Mouse (Mus musculus) midbrain, embryonic 10.5 days (tissue): ENCODE measurements around the gene Taf1b. TPM values are rescaled to one million over a fixed set of nuclear protein-coding genes. Genes with fewer than 3 reads are reported as not detected.

Source experiments
- DNase-seq: peaks from one replicate; pipeline ENCODE4 v3.0.0-alpha.2; 2017; ENCODE audit warnings: low spot score
- H3K27ac ChIP-seq: fragments of 300-500 bp; sonication (generic); replicated peaks from 2 replicates; pipeline ENCODE4 v1.5.1; 2016; ENCODE audit warnings: mild to moderate bottlenecking
- H3K27me3 ChIP-seq: fragments of 300-500 bp; sonication (generic); 2 replicates; pipeline ENCODE4 v1.6.1; 2016; ENCODE audit warnings: low read depth, mild to moderate bottlenecking; ENCODE audit not compliant: poor library complexity, severe bottlenecking
- H3K36me3 ChIP-seq: fragments of 300-500 bp; sonication (generic); 2 replicates; pipeline ENCODE4 v1.6.1; 2016; ENCODE audit warnings: mild to moderate bottlenecking, moderate library complexity
- H3K4me1 ChIP-seq: fragments of 300-500 bp; sonication (generic); 2 replicates; pipeline ENCODE4 v1.6.1; 2016
- H3K4me3 ChIP-seq: fragments of 300-500 bp; sonication (generic); 2 replicates; pipeline ENCODE4 v1.5.1; 2016; ENCODE audit warnings: mild to moderate bottlenecking, moderate library complexity
- H3K9me3 ChIP-seq: fragments of 300-500 bp; sonication (generic); replicated peaks from 2 replicates; pipeline ENCODE4 v1.6.1; 2016; ENCODE audit warnings: mild to moderate bottlenecking
- WGBS: fragments of 180-500 bp; shearing (Covaris S2); methylation state at CpG from one replicate; pipeline ENCODE4 v1.1.7; 2016; 5-methylcytosine and 5-hydroxymethylcytosine counted together
- polyA plus RNA-seq: library from polyadenylated mRNA; unstranded; fragments of >200 nt; fragmentation: Nextera tagmentation; extraction: Ambion mirVana; gene quantifications from 2 replicates; pipeline ENCODE4 v1.2.1, GENCODE M21; 2016

Taf1b gene
- polyA plus RNA-seq, 1 experiment from 2014 or later: 30.2 TPM

DNA sequence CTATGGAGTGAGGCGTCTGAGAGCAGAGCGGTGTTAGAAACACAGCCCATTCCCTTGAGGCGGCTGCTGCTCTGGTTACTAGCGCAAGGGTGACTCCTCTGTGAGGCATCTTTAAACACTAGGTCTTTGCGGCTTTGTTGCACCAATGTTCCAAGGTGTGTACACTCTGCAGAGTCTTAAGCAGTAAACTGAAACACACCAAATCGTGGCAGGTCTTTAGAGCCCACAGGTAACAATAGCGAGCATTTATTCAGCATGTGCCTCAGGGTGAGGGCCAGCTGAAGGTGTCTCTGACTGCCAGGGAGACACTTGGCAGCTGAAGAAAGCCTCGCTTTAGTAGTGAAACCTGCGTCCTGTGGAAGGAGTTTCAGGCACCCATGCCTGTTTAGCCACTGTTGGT, 93.9 kb downstream of the Taf1b start:
- DNase-seq: no peak
- no peaks in the 10 kb centered on the region for H3K36me3 ChIP-seq
- peaks cover 16% of the 10 kb centered on the region for H3K4me1 ChIP-seq
- H3K4me3 ChIP-seq: no peak overlapping the region
- H3K27me3 ChIP-seq: no peaks in the 10 kb centered on the region
- no peaks in the 10 kb centered on the region for H3K9me3 ChIP-seq
- 85% methylated on average over 9 of the region's 9 CpGs for WGBS
- H3K27ac ChIP-seq: no peak overlapping the region

DNA sequence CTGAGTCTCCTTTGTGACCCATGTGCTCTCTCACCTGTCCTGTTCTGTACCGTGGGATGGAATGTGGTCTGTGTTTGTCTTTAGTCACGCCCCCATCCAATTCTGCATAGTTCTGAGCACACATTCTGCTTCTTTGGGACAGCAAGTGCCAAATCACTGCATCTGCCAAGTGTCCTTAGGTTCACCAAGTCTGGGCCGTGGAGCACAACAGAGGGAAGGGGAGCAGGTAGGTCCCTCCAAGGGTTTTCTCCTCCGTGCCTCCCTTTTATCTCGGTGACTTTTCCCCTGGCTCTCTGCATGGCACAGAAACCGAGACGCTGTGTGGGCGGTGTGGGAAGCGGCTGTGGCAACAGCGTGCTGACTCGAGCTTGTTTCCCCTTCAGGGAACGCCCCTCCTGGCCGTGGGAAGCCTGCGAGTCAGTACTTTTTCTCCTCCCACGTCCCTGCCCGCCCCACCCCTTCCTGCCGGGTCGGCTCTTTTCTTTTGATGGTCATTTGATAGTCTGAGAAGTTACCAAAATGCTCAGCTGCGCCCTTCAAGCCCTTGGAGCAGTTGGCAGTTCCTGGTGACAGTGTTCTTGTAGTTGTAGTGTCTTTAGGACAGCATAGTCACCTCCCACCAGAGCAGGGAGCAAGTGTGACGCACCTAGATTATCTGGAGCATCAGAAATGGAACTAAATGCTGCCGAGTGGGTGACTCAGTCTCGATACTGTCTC, 95.0 kb downstream of the Taf1b start:
- peak overlapping the region; percentile 25 for H3K4me3 ChIP-seq
- H3K27me3 ChIP-seq: no peaks in the 10 kb centered on the region
- DNase-seq: no peak
- H3K27ac ChIP-seq: 0 out of 2 replicates have a peak overlapping the region, but pooled peaks have one; percentile 46
- peaks cover 16% of the 10 kb centered on the region for H3K4me1 ChIP-seq
- H3K36me3 ChIP-seq: no peaks in the 10 kb centered on the region
- WGBS: 28% methylated on average over 22 of the region's 22 CpGs
- no peaks in the 10 kb centered on the region for H3K9me3 ChIP-seq

DNA sequence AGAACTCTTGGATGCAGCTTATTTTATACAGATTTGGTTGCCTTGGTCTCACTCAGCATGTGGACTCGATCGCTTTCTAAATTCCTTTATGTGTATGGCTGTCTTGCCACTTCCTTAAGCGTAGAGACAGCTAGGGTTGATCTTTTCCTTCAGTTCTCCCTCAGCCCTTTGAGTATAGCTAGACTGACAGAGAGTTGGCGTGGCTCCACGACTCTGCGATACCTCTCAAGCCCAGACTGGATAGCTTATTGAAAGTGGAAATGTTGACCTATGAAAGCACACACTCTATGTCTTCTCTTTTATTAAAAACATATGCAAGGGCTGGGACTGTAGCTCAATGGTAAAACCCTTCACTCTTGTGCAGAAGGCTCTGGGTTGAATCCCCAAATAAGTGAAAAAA, 99.2 kb downstream of the Taf1b start:
- H3K4me1 ChIP-seq: peaks cover 12% of the 10 kb centered on the region
- H3K36me3 ChIP-seq: no peaks in the 10 kb centered on the region
- WGBS: 88% methylated on average over 6 of the region's 6 CpGs
- no peaks in the 10 kb centered on the region for H3K9me3 ChIP-seq
- no peak overlapping the region for H3K27ac ChIP-seq
- no peak overlapping the region for H3K4me3 ChIP-seq
- DNase-seq: no peak
- peaks cover 9% of the 10 kb centered on the region for H3K27me3 ChIP-seq

DNA sequence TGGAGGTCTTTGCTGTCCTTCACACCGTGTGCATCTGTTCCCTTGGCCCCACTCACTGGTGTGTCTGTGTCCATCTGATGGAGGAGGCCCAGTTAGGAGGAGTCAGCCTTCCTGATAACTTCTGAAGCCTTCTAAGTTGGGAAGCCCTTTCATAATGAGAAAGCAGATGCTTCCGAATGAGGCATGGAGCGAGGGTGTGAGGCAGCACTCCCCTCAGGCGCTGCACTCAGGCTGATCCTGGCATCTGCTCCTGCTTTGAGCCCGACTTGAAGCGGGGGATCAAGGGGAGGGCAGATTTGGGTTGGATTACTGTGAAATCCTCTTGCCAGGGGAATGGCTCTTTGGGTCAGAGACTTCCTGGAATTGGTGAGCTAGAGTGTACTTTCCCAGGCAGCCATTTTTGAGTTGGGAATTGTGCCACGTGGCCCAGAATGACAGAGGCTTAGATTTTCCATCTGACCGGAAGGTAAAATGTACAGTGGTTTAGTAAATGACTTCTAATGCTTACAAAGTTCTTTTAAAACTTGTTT, 101.3 kb downstream of the Taf1b start:
- Histone ChIP-seq H3K27me3 (peaks cover 9% of the 10 kb centered on the region), H3K4me1 (no peaks in the 10 kb centered on the region), H3K27ac (no peak overlapping the region), H3K4me3 (no peak overlapping the region), H3K9me3 (no peaks in the 10 kb centered on the region), H3K36me3 (no peaks in the 10 kb centered on the region)
- 67% methylated on average over 8 of the region's 8 CpGs for WGBS
- DNase-seq: no peak

DNA sequence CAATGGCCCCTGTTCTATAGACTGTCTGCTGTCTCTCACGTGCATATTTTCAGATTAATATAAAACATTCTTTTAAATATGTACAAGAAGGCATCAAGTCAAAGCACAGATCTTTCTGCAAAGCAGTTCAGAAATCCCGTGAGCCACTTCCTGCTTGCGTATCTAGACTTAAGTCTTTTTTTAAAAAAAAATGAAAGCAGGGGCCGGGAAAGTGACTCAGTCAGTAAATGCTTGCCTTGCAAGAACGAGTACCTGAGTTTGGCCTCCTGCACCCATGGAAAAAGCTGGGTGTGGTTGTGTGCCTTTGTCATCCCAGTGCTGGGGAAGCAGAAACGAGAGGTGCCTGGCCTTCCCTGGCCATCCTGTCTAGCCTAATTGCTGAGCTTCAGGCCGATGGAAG, 101.9 kb downstream of the Taf1b start:
- DNase-seq: no peak
- no peaks in the 10 kb centered on the region for H3K4me1 ChIP-seq

DNA sequence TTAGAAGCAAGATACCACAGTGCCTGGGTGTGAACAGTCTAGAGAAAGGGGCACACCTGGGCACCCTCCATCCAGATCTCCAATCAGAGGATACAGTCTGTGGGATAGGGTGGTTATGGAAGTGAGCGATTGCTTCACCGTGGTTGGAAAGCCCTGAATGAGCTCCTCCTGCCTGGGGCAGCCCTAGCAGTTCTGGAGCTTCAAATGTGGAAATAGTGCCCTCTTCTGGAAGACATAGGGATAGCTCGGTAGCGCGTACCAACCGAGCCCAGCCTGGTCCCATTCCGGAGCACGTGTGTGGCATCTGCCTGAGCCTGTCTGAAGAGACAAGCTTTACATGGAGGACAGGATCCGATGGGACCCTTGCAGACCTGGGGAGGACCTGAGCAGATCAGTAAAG, 102.6 kb downstream of the Taf1b start:
- 7% methylated on average over 9 of the region's 9 CpGs for WGBS
- peak; percentile 73 for DNase-seq
- H3K36me3 ChIP-seq: no peaks in the 10 kb centered on the region

More for the DNA sequence above, 101.9 kb downstream of the Taf1b start:
- Histone ChIP-seq H3K4me3 (no peak overlapping the region), H3K27me3 (peaks cover 9% of the 10 kb centered on the region), H3K9me3 (no peaks in the 10 kb centered on the region), H3K27ac (no peak overlapping the region), H3K36me3 (no peaks in the 10 kb centered on the region)
- WGBS: 89% methylated on average over 7 of the region's 7 CpGs

DNA sequence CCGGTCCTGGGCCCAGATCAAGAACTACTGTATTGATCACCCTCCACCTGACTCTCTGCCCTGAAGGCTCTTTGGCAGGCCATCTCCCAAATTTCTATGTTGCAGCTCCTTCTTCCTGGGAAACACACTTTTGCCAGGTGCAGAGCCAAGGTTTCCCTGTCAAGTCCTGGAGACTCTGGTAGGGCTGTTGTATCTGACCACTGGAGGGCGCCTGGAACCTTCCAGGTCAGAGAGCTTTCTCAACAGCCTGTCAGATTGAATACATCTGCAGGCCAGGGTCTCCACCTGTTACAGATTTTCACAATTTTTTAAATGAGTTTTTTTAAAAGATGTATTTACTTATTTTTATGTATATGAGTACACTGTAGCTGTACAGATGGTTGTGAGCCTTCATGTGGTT, 105.1 kb downstream of the Taf1b start:
- 41% methylated on average over 2 of the region's 2 CpGs for WGBS
- no peak overlapping the region for H3K27ac ChIP-seq
- 0 out of 2 replicates have a peak, but pooled peaks cover 2% of the 10 kb centered on the region for H3K4me1 ChIP-seq
- H3K9me3 ChIP-seq: no peaks in the 10 kb centered on the region
- H3K36me3 ChIP-seq: no peaks in the 10 kb centered on the region
- DNase-seq: peak; percentile 60
- peaks cover 9% of the 10 kb centered on the region for H3K27me3 ChIP-seq
- H3K4me3 ChIP-seq: no peak overlapping the region

More for the DNA sequence above, 102.6 kb downstream of the Taf1b start:
- H3K27ac ChIP-seq: no peak overlapping the region
- no peak overlapping the region for H3K4me3 ChIP-seq
- no peaks in the 10 kb centered on the region for H3K4me1 ChIP-seq
- H3K9me3 ChIP-seq: no peaks in the 10 kb centered on the region
- peaks cover 9% of the 10 kb centered on the region for H3K27me3 ChIP-seq

DNA sequence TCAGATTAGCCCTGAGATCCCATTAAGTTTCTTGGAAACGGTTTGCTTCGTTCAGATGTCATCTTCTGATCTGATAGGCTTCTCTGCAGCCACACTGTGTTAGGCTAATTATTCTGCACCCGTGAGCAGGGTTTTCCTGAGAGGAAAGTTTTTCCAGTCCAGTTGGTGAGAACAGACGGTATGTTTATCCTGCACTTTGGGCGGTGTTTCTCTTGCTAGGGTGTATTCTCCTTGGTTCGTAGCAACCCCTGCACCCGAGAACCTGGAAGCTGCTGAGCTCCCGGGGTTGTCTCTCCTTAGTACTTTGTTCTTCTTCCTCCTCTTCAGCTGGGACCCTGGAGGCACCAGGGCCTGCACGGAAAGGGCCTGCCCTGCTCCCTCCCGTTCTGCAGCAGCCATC, 108.0 kb downstream of the Taf1b start:
- peaks cover 9% of the 10 kb centered on the region for H3K27me3 ChIP-seq
- no peak overlapping the region for H3K4me3 ChIP-seq
- DNase-seq: no peak
- H3K4me1 ChIP-seq: 0 out of 2 replicates have a peak, but pooled peaks cover 2% of the 10 kb centered on the region
- H3K9me3 ChIP-seq: no peaks in the 10 kb centered on the region
- WGBS: 71% methylated on average over 10 of the region's 10 CpGs
- no peak overlapping the region for H3K27ac ChIP-seq
- H3K36me3 ChIP-seq: no peaks in the 10 kb centered on the region

Other genes starting within 250 kb of the Taf1b start
- 0.49 and 0.53 TPM in 2 replicates for gene Grhl1, start 73.9 kb downstream of the Taf1b start, polyA plus RNA-seq
- 13.6 and 16.1 TPM in 2 replicates for gene Klf11, start 152.9 kb downstream of the Taf1b start, polyA plus RNA-seq
- 0.39 and 0.49 TPM in 2 replicates for gene Cys1, start 183.5 kb downstream of the Taf1b start, polyA plus RNA-seq
- 732 and 813 TPM in 2 replicates for gene Rrm2, start 209.9 kb downstream of the Taf1b start, polyA plus RNA-seq